13 mouse cellular contexts compared by ENCODE assay signal in genomic region chr2:31348373-31348772, GRCm38 (mm10). TPM values are rescaled to one million over a fixed set of nuclear protein-coding genes. Genes with fewer than 3 reads are reported as not detected.
DNase-seq lines count a peak whose midpoint lies in the region; TF ChIP-seq lines count a peak whose summit lies in the region.
"Had no signal": no experiment of that assay in that cellular context is flagged by ENCODE, and none has a peak within 500 bp of the region (broad histone marks: within the 10 kb centered on the region; RNA-seq: fewer than 3 reads in every experiment).

No protein-coding gene starts in this region.

- no peaks in the 10 kb centered on the region for H3K4me1 ChIP-seq in heart, adult 2 months (ENCODE audit: control insufficient read depth, insufficient read depth, low read length)
- H3K4me1 ChIP-seq: limb, embryonic 15.5 days had no signal

- intact Hi-C loops in left cerebral cortex, postnatal 14 days (cut with DNase I), result no loop called here
- intact Hi-C loops in left cerebral cortex, postnatal 36 days (cut with DNase I), result no loop called here
- intact Hi-C loops in heart, adult 2 months (cut with DNase I), result no loop called here

- no peak overlapping the region for H3K9ac ChIP-seq in heart, adult 2 months (ENCODE audit: low read depth, low read length)
- H3K9ac ChIP-seq: limb, embryonic 15.5 days; lung, embryonic 14.5 days had no signal

- TF ChIP-seq EP300 in heart, adult 2 months (IDR thresholded peaks at IDR 0.05; ENCODE audit: insufficient read depth, low read depth, low read length), result no peak

- 33% methylated on average over 3 of the region's 3 CpGs for WGBS in heart, adult 2 months

- H3K4me3 ChIP-seq in heart, adult 2 months, result no peak overlapping the region
- H3K4me3 ChIP-seq: erythroblast, embryonic 14.5 days; limb, embryonic 15.5 days had no signal

- DNase-seq in cerebellum, postnatal 10 days, result peak; percentile 80 to 89
- no peak for DNase-seq in cerebellum, adult 8-10 months
- peak; percentile 5 to 55 for DNase-seq in left cerebral cortex, postnatal 14 days (ENCODE audit: low spot score in 2 of 2)
- no peak for DNase-seq in left cerebral cortex, postnatal 36 days (ENCODE audit: low spot score in 2 of 2)
- DNase-seq in heart, adult 2 months, result peak; percentile 64
- DNase-seq in skeletal muscle tissue, adult 2 months (ENCODE audit: low read depth, low spot score), result peak; percentile 43
- DNase-seq in kidney, adult 11 months, result no peak
- no peak for DNase-seq in thymus, adult 18-20 months
- DNase-seq: cerebellum, adult 11 months; lung, embryonic 14.5 days had no signal

- no peaks in the 10 kb centered on the region for H3K36me3 ChIP-seq in heart, adult 2 months (ENCODE audit: control insufficient read depth, insufficient read depth, low read length)
- H3K36me3 ChIP-seq: limb, embryonic 15.5 days had no signal

- no peaks in the 10 kb centered on the region for H3K79me2 ChIP-seq in heart, adult 2 months (replicated peaks; ENCODE audit: control insufficient read depth, insufficient read depth, low read length)

- no peak overlapping the region for H3K27ac ChIP-seq in heart, adult 2 months
- H3K27ac ChIP-seq: limb, embryonic 15.5 days had no signal

- no peaks in the 10 kb centered on the region for H3K27me3 ChIP-seq in heart, adult 2 months (ENCODE audit: control insufficient read depth, insufficient read depth, low read length)

- no peak for TF ChIP-seq CTCF in heart, adult 2 months (IDR thresholded peaks at IDR 0.05)

- no peak for TF ChIP-seq POLR2A in heart, adult 2 months (IDR thresholded peaks at IDR 0.05; ENCODE audit: insufficient read depth, low read depth, low read length)

RNA-seq across cellular contexts. Expression of gene Hmcn2, which starts 34.2 kb away (rescaled TPM):
- total RNA-seq in left cerebral cortex, postnatal 14 days (2021), result under 1 TPM; 0.32 to 0.62 TPM
- under 1 TPM; 0.54 TPM for total RNA-seq in left cerebral cortex, postnatal 36 days (2021)
- total RNA-seq in heart, adult 2 months (2021), result 1 to 10 TPM; 7.2 to 8.3 TPM
- 22.8 and 24.3 TPM in 2 replicates for polyA plus RNA-seq in heart, adult 2 months (2012; rRNA removed)
- polyA plus RNA-seq: erythroblast, embryonic 14.5 days; kidney, embryonic 14.5 days had no signal

Comparison
In these comparisons a context has a peak if more than half of its experiments do, and no peak if none do; other contexts are left out.
1. DNase-seq: peak in cerebellum, postnatal 10 days (2 of 2), left cerebral cortex, postnatal 14 days (2 of 2), heart, adult 2 months (2 of 2) and skeletal muscle tissue, adult 2 months (single experiment); none in cerebellum, adult 8-10 months (single experiment), left cerebral cortex, postnatal 36 days (0 of 2), kidney, adult 11 months (single experiment) and thymus, adult 18-20 months (0 of 2).
2. RNA of gene Hmcn2, which starts 34.2 kb away (total RNA-seq): 7.2 to 8.3 TPM in heart, adult 2 months; 0.32 to 0.62 TPM in left cerebral cortex, postnatal 14 days and 0.54 TPM in left cerebral cortex, postnatal 36 days; every median in the first group is over 4 times any median in the second.